Mouse (Mus musculus) neutrophil, adult 83 days (primary cell): Measurements from ENCODE around the gene Mrpl20. TPM values are rescaled to one million over a fixed set of nuclear protein-coding genes. Genes with fewer than 3 reads are reported as not detected.

ENCODE experiments used
- total RNA-seq, 2 experiments: library from RNA; stranded (reverse); gene quantifications; one replicate each; pipeline ENCODE4 v1.2.4; 2023

Gene Mrpl20
- 10 to 100 TPM; 47.8 to 55.1 TPM for total RNA-seq

GRCm38 (mm10) chr4:155802741-155803339 lies at the start of gene Mrpl20:
Gene Mrpl20 (plus strand): TSS chr4:155802878.

DNA sequence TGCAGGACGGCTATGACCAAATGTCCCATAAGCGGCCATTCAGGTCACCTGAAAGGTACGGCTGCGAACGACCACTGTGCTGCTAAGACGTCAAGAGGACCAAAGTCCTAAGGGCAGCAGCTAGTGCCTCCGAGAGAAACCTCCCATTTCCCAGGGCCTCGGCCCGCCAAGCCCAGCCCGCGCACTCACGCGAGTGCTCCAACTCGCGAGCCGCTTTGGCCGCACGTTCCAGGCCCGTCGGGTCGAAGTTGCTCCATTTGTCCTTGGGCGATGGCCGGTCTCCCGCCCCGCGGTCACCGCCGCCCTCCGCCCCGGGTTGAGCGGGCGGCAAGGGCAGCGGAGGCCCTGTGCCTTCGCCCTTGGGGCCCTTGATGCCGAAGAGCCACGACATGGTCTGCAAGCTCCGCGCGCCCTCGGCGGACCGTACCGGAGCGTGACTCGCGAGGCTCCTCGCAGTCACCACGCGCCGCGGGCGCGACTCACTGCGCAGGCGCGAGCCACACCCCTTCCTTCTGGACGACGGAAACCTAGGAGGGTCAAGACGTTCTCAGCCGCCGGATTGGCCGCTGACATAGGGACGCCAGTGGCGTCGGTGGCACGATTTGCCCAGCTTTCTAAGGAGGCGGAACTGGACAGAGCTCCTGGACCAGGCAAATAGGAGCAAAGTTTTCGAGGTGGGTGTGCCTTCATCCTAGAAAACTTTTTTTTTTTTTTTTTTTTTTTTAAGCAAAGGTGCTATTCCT lies 41.9 kb upstream of the Mrpl20 start, which contains the start of gene Atad3a:
Atad3a (minus strand) TSS at position 481 of the 743 bp plus-strand sequence.

GRCm38 (mm10) chr4:155774280-155774754 lies 28.4 kb upstream of the Mrpl20 start, which contains the start of gene Vwa1:
Gene Vwa1 (minus strand): TSS chr4:155774698.

GRCm38 (mm10) chr4:155785819-155786218 lies 16.9 kb upstream of the Mrpl20 start, which contains the start of gene Tmem88b:
Gene Tmem88b (minus strand): TSS chr4:155785874.

DNA sequence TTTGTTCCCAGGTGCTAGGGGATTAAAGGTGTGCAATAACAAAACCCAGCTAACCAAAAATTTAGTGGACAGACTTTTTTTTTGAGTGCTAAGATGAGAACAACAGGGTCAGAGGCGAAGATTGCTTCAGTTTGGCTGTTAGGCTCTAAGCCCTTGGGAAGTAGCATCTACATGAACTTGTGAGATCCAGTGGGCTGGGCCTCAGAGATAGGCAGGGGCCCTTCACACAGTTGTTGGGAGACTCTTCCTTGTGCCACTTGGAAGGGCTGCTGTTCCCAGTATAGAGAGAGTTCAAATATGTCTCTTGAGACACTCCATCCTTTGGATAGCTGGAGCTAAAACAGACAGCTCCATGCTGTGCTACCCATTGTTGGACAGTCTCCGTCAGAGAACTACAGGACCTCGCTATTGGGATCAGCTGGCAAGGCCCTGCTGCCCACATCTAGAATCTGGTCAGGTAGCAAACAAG lies 12.6 kb upstream of the Mrpl20 start, which contains the start of gene Ankrd65:
Ankrd65 (plus strand) TSS at position 419 of the 469 bp plus-strand sequence.

DNA sequence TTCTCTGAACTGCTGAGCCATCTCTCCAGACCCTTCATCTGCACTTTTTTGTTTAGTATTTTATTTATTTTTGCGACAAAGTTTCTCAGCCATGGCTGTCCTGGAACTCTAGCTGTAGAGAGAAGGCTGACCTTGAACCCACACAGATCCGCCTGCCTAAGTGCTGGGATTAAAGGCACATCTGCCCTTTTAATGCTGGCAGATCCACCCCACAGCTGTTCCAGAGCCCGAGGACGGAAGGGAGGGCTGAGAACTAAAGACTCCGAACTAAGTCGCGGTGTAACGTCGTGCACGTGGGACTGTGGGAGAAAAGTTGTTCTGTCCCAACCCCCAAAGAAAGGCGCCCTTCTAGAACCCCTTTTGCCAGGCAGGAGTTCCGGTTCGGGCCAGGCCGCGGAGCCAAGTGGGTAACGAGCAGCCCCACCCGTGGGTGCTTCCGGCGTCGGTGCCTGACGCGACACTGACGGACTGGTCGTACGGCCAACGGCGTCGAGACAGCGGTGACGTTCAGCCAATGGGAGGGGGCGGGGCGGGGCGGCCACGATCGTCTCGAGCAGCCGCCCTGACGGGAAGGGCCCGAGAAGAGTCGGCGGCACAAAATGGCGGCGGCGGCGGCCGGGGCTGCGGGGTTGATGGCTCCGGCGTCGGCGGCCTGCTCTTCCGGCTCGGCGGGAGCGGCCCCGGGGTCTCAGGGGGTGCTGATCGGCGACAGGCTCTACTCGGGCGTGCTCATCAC lies 9.4 kb downstream of the Mrpl20 start, which contains the start of gene Ccnl2:
Ccnl2 (plus strand) TSS at position 561 of the 736 bp plus-strand sequence.

GRCm38 (mm10) chr4:155831205-155831766 lies 28.6 kb downstream of the Mrpl20 start, which contains the start of gene Aurkaip1:
Gene Aurkaip1 (plus strand): TSS chr4:155831272.

GRCm38 (mm10) chr4:155839483-155839910 lies 36.8 kb downstream of the Mrpl20 start, which contains the start of gene Mxra8:
Gene Mxra8 (plus strand): TSS chr4:155839680.

GRCm38 (mm10) chr4:155846871-155847578 lies 44.3 kb downstream of the Mrpl20 start, which contains the start of gene Dvl1:
Gene Dvl1 (plus strand): TSS chr4:155847402.

Other genes with a start within 250 kb of the Mrpl20 start
- gene Nadk, start 240.5 kb upstream of the Mrpl20 start, total RNA-seq, result 100 to 1,000 TPM; 330 to 334 TPM
- gene Slc35e2, start 201.5 kb upstream of the Mrpl20 start, total RNA-seq, result 10 to 100 TPM; 16.7 to 17.2 TPM
- 100 to 1,000 TPM; 112 to 122 TPM for gene Cdk11b, start 178.0 kb upstream of the Mrpl20 start, total RNA-seq
- not detected for gene Gm10563, start 157.5 kb upstream of the Mrpl20 start, total RNA-seq
- gene Mmp23, start 149.5 kb upstream of the Mrpl20 start, total RNA-seq, result under 1 TPM; 0.39 to 0.75 TPM
- gene Mib2, start 133.7 kb upstream of the Mrpl20 start, total RNA-seq, result 10 to 100 TPM; 36.8 TPM
- under 1 TPM; 0.49 to 0.57 TPM for gene Fndc10, start 108.5 kb upstream of the Mrpl20 start, total RNA-seq
- 10 to 100 TPM; 87.7 to 96.0 TPM for gene Ssu72, start 98.1 kb upstream of the Mrpl20 start, total RNA-seq
- under 1 TPM; 0.18 to 0.20 TPM for gene Tmem240, start 68.1 kb upstream of the Mrpl20 start, total RNA-seq
- gene Atad3a, start 41.8 kb upstream of the Mrpl20 start, total RNA-seq, result 10 to 100 TPM; 14.9 to 15.3 TPM
- gene Vwa1, start 28.2 kb upstream of the Mrpl20 start, total RNA-seq, result under 1 TPM; 0.09 to 0.11 TPM
- gene Tmem88b, start 17.0 kb upstream of the Mrpl20 start, total RNA-seq, result not detected
- not detected for gene Ankrd65, start 12.4 kb upstream of the Mrpl20 start, total RNA-seq
- gene Ccnl2, start 9.6 kb downstream of the Mrpl20 start, total RNA-seq, result 100 to 1,000 TPM; 114 to 134 TPM
- gene Aurkaip1, start 28.4 kb downstream of the Mrpl20 start, total RNA-seq, result 10 to 100 TPM; 81.9 to 91.0 TPM
- 1 to 10 TPM in 1 of 2 experiments, under 1 TPM in 1; 0.57 to 1.3 TPM for gene Mxra8, start 36.8 kb downstream of the Mrpl20 start, total RNA-seq
- 10 to 100 TPM; 43.2 to 47.3 TPM for gene Dvl1, start 44.5 kb downstream of the Mrpl20 start, total RNA-seq
- 1 to 10 TPM; 2.5 to 2.7 TPM for gene Tas1r3, start 60.5 kb downstream of the Mrpl20 start, total RNA-seq
- 10 to 100 TPM; 17.2 to 22.4 TPM for gene Cptp, start 66.6 kb downstream of the Mrpl20 start, total RNA-seq
- gene Ints11, start 66.7 kb downstream of the Mrpl20 start, total RNA-seq, result 10 to 100 TPM; 35.3 to 37.1 TPM
- 10 to 100 TPM; 10.8 to 11.2 TPM for gene Pusl1, start 88.9 kb downstream of the Mrpl20 start, total RNA-seq
- gene Acap3, start 88.9 kb downstream of the Mrpl20 start, total RNA-seq, result 10 to 100 TPM; 59.6 to 69.9 TPM
- gene Ube2j2, start 141.0 kb downstream of the Mrpl20 start, total RNA-seq, result 10 to 100 TPM; 59.5 to 79.0 TPM
- gene C1qtnf12, start 159.4 kb downstream of the Mrpl20 start, total RNA-seq, result 10 to 100 TPM; 30.9 to 60.7 TPM
- 1 to 10 TPM; 2.5 TPM for gene B3galt6, start 189.8 kb downstream of the Mrpl20 start, total RNA-seq
- gene Sdf4, start 190.0 kb downstream of the Mrpl20 start, total RNA-seq, result 100 to 1,000 TPM; 107 to 110 TPM
- 1 to 10 TPM; 1.5 to 2.8 TPM for gene Tnfrsf4, start 211.0 kb downstream of the Mrpl20 start, total RNA-seq
- gene Tnfrsf18, start 223.3 kb downstream of the Mrpl20 start, total RNA-seq, result 1 to 10 TPM; 3.2 to 4.0 TPM